Mouse (Mus musculus) liver, embryonic 13.5 days (tissue): ENCODE data around the gene Gprc5c. TPM values are rescaled to one million over a fixed set of nuclear protein-coding genes. Genes with fewer than 3 reads are reported as not detected.

Source experiments
- ATAC-seq: fragments of 200-750 bp; cut with Nextera tagmentation; 2 replicates; pipeline ENCODE4 v1.8.0; 2017; ENCODE audit warnings: low read depth, mild to moderate bottlenecking, moderate number of reproducible peaks, moderate library complexity
- DNase-seq: peaks from one replicate; pipeline ENCODE4 v3.0.0; 2022
- H3K27ac ChIP-seq: fragments of 300-500 bp; sonication (generic); 2 replicates; pipeline ENCODE4 v1.5.1; 2015; ENCODE audit warnings: moderate library complexity, mild to moderate bottlenecking, inconsistent platforms
- H3K27me3 ChIP-seq: fragments of 300-500 bp; sonication (generic); 2 replicates; pipeline ENCODE4 v1.6.1; 2015; ENCODE audit warnings: mild to moderate bottlenecking, inconsistent platforms
- H3K36me3 ChIP-seq: fragments of 300-500 bp; sonication (generic); 2 replicates; pipeline ENCODE4 v1.6.1; 2015; ENCODE audit warnings: mild to moderate bottlenecking, inconsistent platforms
- H3K4me1 ChIP-seq: fragments of 300-500 bp; sonication (generic); replicated peaks from 2 replicates; pipeline ENCODE4 v1.6.1; 2015; ENCODE audit warnings: inconsistent platforms
- H3K4me2 ChIP-seq: fragments of 300-500 bp; sonication (generic); 2 replicates; pipeline ENCODE4 v1.6.1; 2015; ENCODE audit warnings: inconsistent platforms, mild to moderate bottlenecking, moderate library complexity
- H3K4me3 ChIP-seq: fragments of 300-500 bp; sonication (generic); replicated peaks from 2 replicates; pipeline ENCODE4 v1.5.1; 2015; ENCODE audit warnings: mild to moderate bottlenecking, inconsistent platforms
- H3K9ac ChIP-seq: fragments of 300-500 bp; sonication (generic); 2 replicates; pipeline ENCODE4 v1.6.1; 2015; ENCODE audit warnings: mild to moderate bottlenecking, inconsistent platforms
- H3K9me3 ChIP-seq: fragments of 300-500 bp; sonication (generic); replicated peaks from 2 replicates; pipeline ENCODE4 v1.6.1; 2016; ENCODE audit warnings: inconsistent platforms
- WGBS: fragments of 180-500 bp; shearing (Covaris S2); methylation state at CpG from one replicate; pipeline ENCODE4 v1.1.7; 2015; ENCODE audit not compliant: insufficient replicate concordance; 5-methylcytosine and 5-hydroxymethylcytosine counted together
- polyA plus RNA-seq: library from polyadenylated mRNA; unstranded; fragments of >200 nt; fragmentation: Nextera tagmentation; extraction: Ambion mirVana; gene quantifications from 2 replicates; pipeline ENCODE4 v1.2.1, GENCODE M21; 2015

Gprc5c gene
- polyA plus RNA-seq, 1 experiment from 2014 or later, result 11.3 TPM

GRCm38 (mm10) chr11:114854581-114854980 lies 3.6 kb downstream of the Gprc5c start:
- no peak for ATAC-seq
- H3K9ac ChIP-seq, result no peak overlapping the region
- no peaks in the 10 kb centered on the region for H3K36me3 ChIP-seq
- no peak overlapping the region for H3K4me3 ChIP-seq
- no peak for DNase-seq
- WGBS, result 46% methylated on average over 6 of the region's 6 CpGs
- H3K27ac ChIP-seq, result no peak overlapping the region
- no peaks in the 10 kb centered on the region for H3K9me3 ChIP-seq
- peaks cover 28% of the 10 kb centered on the region for H3K4me1 ChIP-seq
- no peak overlapping the region for H3K4me2 ChIP-seq
- H3K27me3 ChIP-seq, result peaks cover 55% of the 10 kb centered on the region

GRCm38 (mm10) chr11:114856125-114856524 lies 5.2 kb downstream of the Gprc5c start:
- no peak for ATAC-seq
- H3K4me3 ChIP-seq, result no peak overlapping the region
- H3K27ac ChIP-seq, result no peak overlapping the region
- H3K27me3 ChIP-seq, result peaks cover 40% of the 10 kb centered on the region
- no peak overlapping the region for H3K9ac ChIP-seq
- H3K4me2 ChIP-seq, result no peak overlapping the region
- peaks cover 19% of the 10 kb centered on the region for H3K4me1 ChIP-seq
- no peaks in the 10 kb centered on the region for H3K36me3 ChIP-seq
- 67% methylated on average over 5 of the region's 5 CpGs for WGBS
- no peak for DNase-seq
- no peaks in the 10 kb centered on the region for H3K9me3 ChIP-seq

- no peaks in the 10 kb centered on the region for H3K9me3 ChIP-seq
- no peak overlapping the region for H3K4me2 ChIP-seq
- 0 out of 2 replicates have a peak, but pooled peaks cover under 1% of the 10 kb centered on the region for H3K36me3 ChIP-seq
- H3K9ac ChIP-seq, result no peak overlapping the region
- 73% methylated on average over 2 of the region's 2 CpGs for WGBS
- DNase-seq (no peak), ATAC-seq (no peak)
- peaks cover 11% of the 10 kb centered on the region for H3K4me1 ChIP-seq
- peaks cover 15% of the 10 kb centered on the region for H3K27me3 ChIP-seq
- no peak overlapping the region for H3K4me3 ChIP-seq
- H3K27ac ChIP-seq, result no peak overlapping the region
These were observed 7.7 kb downstream of the Gprc5c start for GRCm38 (mm10) chr11:114858641-114859040.

- Histone ChIP-seq H3K9me3 (no peaks in the 10 kb centered on the region), H3K9ac (no peak overlapping the region), H3K4me1 (peaks cover 7% of the 10 kb centered on the region), H3K36me3 (peaks cover 8% of the 10 kb centered on the region; the same call in 1 of the 2 replicates), H3K27me3 (no peaks in the 10 kb centered on the region), H3K4me3 (no peak overlapping the region), H3K4me2 (no peak overlapping the region), H3K27ac (no peak overlapping the region)
- ATAC-seq, result no peak
- DNase-seq, result no peak
- 50% methylated on average over 2 of the region's 2 CpGs for WGBS
These were observed 10.1 kb downstream of the Gprc5c start for GRCm38 (mm10) chr11:114861057-114861456.

GRCm38 (mm10) chr11:114862687-114863086 lies 11.7 kb downstream of the Gprc5c start:
- Histone ChIP-seq H3K4me3 (no peak overlapping the region), H3K27ac (no peak overlapping the region), H3K36me3 (peaks cover 8% of the 10 kb centered on the region; the same call in 1 of the 2 replicates), H3K9ac (no peak overlapping the region), H3K27me3 (no peaks in the 10 kb centered on the region), H3K9me3 (no peaks in the 10 kb centered on the region), H3K4me1 (peaks cover 23% of the 10 kb centered on the region), H3K4me2 (no peak overlapping the region)
- 52% methylated on average over 3 of the region's 3 CpGs for WGBS
- ATAC-seq (no peak), DNase-seq (no peak)

GRCm38 (mm10) chr11:114863918-114864420 lies 13.0 kb downstream of the Gprc5c start:
- no peak for ATAC-seq
- Histone ChIP-seq H3K9me3 (no peaks in the 10 kb centered on the region), H3K4me2 (no peak overlapping the region), H3K9ac (no peak overlapping the region), H3K27me3 (no peaks in the 10 kb centered on the region), H3K27ac (no peak overlapping the region), H3K4me3 (no peak overlapping the region), H3K36me3 (peaks cover 8% of the 10 kb centered on the region; the same call in 1 of the 2 replicates), H3K4me1 (peaks cover 36% of the 10 kb centered on the region)
- 71% methylated on average over 21 of the region's 21 CpGs for WGBS
- no peak for DNase-seq

- DNase-seq, result no peak
- WGBS, result 61% methylated on average over 5 of the region's 5 CpGs
- Histone ChIP-seq H3K9ac (0 out of 2 replicates have a peak overlapping the region, but pooled peaks have one; percentile 17), H3K4me3 (no peak overlapping the region), H3K9me3 (no peaks in the 10 kb centered on the region), H3K4me2 (no peak overlapping the region), H3K27ac (peak overlapping the region; percentile 80), H3K36me3 (peaks cover 16% of the 10 kb centered on the region; the same call in 1 of the 2 replicates), H3K27me3 (no peaks in the 10 kb centered on the region), H3K4me1 (peaks cover 39% of the 10 kb centered on the region)
- ATAC-seq, result peak; percentile 12; the same call in 1 of the 2 replicates
These were observed 15.0 kb downstream of the Gprc5c start for GRCm38 (mm10) chr11:114865999-114866398.

- H3K9ac ChIP-seq, result no peak overlapping the region
- H3K4me3 ChIP-seq, result no peak overlapping the region
- 44% methylated on average over 10 of the region's 10 CpGs for WGBS
- DNase-seq (no peak), ATAC-seq (peak; percentile 72)
- peak overlapping the region; percentile 38 for H3K4me2 ChIP-seq
- no peaks in the 10 kb centered on the region for H3K9me3 ChIP-seq
- H3K27ac ChIP-seq, result peak overlapping the region; percentile 80
- H3K27me3 ChIP-seq, result no peaks in the 10 kb centered on the region
- H3K4me1 ChIP-seq, result peaks cover 39% of the 10 kb centered on the region
- peaks cover 21% of the 10 kb centered on the region; the same call in 1 of the 2 replicates for H3K36me3 ChIP-seq
These were observed 15.8 kb downstream of the Gprc5c start for GRCm38 (mm10) chr11:114866486-114867360.

- Histone ChIP-seq H3K27me3 (no peaks in the 10 kb centered on the region), H3K4me2 (peak overlapping the region; percentile 38), H3K36me3 (peaks cover 21% of the 10 kb centered on the region; the same call in 1 of the 2 replicates), H3K27ac (peak overlapping the region; percentile 80), H3K9ac (no peak overlapping the region), H3K4me1 (peaks cover 42% of the 10 kb centered on the region), H3K9me3 (no peaks in the 10 kb centered on the region), H3K4me3 (no peak overlapping the region)
- ATAC-seq (peak; percentile 54; the same call in 1 of the 2 replicates), DNase-seq (no peak)
- WGBS, result 35% methylated on average over 11 of the region's 11 CpGs
These were observed 16.6 kb downstream of the Gprc5c start for GRCm38 (mm10) chr11:114867361-114868235.

- no peak for DNase-seq
- Histone ChIP-seq H3K4me2 (no peak overlapping the region), H3K27ac (no peak overlapping the region), H3K9me3 (no peaks in the 10 kb centered on the region), H3K4me3 (no peak overlapping the region), H3K36me3 (peaks cover 21% of the 10 kb centered on the region; the same call in 1 of the 2 replicates), H3K9ac (no peak overlapping the region), H3K4me1 (peaks cover 49% of the 10 kb centered on the region), H3K27me3 (no peaks in the 10 kb centered on the region)
- no peak for ATAC-seq
- 79% methylated on average over 12 of the region's 12 CpGs for WGBS
These were observed 17.3 kb downstream of the Gprc5c start for GRCm38 (mm10) chr11:114868280-114868679.

- no peak overlapping the region for H3K27ac ChIP-seq
- H3K4me3 ChIP-seq, result no peak overlapping the region
- ATAC-seq (no peak), DNase-seq (no peak)
- H3K36me3 ChIP-seq, result peaks cover 13% of the 10 kb centered on the region; the same call in 1 of the 2 replicates
- peaks cover 64% of the 10 kb centered on the region for H3K4me1 ChIP-seq
- no peak overlapping the region for H3K9ac ChIP-seq
- no peak overlapping the region for H3K4me2 ChIP-seq
- H3K27me3 ChIP-seq, result no peaks in the 10 kb centered on the region
- no peaks in the 10 kb centered on the region for H3K9me3 ChIP-seq
- WGBS, result 69% methylated on average over 1 of the region's 1 CpGs
These were observed 18.8 kb downstream of the Gprc5c start for GRCm38 (mm10) chr11:114869787-114870186.
